Mouse (Mus musculus): ENCODE measurements around the gene Kat2a.

Gene Kat2a

DNA sequence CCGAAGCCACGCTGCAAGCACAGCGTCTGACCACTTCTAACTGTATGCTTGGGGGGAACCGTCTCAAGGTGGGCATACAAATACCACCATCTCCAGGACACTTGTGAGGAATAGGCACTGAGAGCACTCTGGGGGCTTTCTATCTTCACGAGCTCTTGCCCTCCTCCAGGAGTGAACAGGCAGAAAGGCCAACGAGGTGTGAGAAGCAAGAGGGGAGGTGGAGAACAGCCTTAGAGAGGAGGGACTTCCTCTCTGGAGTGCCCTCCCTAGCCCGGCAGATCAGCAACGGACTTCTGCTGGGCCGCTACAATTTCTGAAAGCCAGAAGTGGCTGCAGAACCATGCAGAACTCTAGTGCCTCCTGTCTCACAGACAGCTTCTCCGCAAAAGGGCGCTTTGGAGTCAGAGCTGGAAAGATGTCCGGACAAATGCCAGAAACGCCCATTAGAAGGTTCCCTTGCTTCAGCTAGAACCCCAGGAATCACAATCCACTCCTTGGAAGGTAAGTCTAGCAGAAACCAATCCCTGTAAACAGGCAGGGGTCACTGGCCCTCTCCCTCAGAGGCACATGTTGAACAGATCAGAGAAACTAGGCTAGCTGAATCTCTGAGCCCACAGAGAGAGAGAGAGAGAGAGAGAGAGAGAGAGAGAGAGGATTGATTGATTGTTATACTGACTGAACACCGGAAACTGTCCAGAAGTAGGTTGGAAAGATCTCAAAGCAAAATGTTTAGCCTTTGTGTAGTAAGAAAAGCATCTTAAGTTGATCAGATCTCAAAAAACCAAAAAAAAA, 23.9 kb upstream of the Kat2a start:
- DNase-seq (ENCODE audit: low spot score), result no peak

DNA sequence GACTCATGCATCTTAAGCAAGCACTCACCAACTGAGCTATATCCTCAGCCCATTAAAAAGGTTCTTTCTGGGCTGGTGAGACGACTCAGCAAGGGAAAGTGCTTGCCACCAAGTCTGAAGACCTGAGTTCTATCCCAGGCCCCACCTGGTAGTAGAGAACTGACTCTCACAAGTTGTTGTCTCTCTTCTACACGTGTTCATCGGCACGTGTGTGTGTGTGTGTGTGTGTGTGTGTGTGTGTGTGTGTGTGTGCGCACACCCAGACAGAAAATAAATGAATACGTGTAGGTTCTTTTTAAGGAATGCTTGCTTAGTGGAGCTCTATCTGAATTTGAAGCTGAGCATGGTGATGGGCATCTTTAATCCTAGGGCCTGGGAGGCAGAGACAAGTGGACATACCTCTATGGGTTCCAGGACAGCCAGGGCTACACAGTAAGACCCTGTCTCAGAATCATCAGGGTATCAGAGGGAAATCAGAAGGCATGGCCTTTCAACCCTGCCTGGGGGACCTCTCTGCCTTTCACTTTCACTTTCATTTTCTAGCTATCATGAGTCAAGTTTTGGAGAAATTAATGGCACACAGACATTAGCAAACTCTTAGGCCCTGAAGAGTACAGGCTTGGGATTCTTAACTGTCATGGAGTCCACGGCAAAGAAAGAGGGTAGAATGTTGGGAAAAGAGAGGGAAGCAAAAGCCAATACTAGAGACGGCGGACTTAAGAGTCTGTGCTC, 23.0 kb upstream of the Kat2a start:
- DNase-seq (ENCODE audit: low spot score), result no peak

DNA sequence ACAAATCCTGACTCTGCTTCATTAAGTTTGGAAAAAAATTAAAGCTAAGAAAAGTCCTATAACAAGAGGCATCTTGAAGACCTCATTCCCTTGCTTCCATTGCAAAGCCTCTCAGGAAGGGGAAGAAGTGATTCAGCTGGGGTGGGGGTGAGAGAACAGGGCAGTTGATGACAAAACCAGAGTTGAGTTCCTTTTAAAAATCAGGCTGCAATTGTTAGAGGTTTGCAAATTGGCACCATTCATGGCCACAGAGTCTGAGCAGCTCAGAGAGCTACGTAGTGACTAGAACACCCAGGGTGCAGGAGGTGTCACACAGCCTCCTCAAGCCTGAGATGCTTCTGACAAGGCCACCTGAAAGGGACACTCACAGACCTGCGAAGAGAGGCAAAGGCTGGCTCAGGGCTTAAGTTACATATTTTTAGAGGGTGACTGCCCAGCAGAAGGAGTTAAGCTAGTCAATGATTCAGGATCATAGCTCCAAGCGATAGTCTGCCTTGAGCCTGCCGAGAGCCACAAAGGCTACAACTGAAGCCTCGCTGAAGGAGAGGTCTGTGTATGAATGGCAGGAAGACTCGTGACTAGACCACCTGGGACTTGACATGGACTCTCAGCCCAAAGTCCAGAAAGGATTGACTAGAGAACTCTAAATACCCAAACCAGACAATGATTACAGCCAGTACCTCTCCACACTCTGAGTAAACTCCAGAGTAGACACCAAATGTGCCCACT, 18.4 kb upstream of the Kat2a start:
- no peak for DNase-seq (ENCODE audit: low spot score)

DNA sequence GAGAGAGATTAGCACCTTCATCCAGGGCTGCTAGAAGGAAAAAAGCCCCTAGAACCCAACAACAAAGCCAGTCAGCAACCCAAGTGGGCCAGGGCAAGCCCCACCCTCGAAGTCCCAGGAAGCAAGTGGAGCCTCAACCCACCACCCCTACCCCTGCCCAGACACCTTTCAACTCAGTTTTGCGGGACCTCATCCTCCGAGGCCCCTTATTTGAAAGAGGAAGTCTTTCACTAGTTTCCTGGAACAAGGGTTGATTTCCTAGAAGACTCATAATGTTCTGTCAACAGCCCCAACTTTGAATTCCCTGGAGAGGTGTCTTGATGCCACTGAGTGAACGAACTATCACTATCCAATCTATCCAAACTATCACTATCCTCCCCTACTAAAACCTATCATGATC, 17.7 kb upstream of the Kat2a start:
- no peak for DNase-seq (ENCODE audit: low spot score)

DNA sequence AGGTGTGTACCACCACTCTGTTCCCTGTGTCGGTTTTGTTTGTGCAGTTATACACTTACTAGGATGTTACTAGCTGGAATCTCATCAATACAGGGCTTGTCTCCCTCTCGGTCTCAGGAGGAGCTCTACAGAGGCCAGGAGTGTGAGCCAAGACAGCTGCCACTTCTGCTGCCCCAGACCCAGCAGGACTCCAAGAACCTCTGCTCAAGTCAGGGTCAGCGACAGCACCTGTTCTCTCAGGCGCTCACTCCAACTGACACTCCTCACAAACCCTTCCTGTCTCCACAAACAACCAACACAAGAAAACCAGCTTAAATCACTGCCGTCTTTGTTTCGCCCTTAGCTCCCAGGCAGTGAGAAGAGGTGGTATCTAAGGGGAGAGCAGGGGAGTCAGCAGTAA, 16.3 kb upstream of the Kat2a start:
- no peak for DNase-seq (ENCODE audit: low spot score)

DNA sequence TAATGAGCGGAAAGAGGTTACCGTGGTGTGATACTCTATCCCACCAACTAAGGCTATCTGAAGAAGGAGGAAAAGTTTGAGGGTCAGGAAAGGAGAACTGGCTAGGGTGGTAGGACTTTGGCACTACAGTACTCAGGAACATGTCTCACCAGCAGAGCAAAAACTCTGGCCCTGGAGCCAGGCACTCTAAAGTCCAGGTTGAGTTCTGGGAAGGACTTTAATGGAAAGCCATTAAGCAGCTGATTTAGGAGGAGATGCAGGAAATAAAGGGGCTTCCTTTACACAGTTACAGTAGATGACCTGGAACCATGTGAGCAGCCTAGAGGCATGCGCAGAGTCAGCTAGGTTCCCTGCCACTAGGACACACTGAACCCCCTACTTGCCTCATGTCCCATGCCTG, 14.9 kb upstream of the Kat2a start:
- no peak for DNase-seq (ENCODE audit: low spot score)

DNA sequence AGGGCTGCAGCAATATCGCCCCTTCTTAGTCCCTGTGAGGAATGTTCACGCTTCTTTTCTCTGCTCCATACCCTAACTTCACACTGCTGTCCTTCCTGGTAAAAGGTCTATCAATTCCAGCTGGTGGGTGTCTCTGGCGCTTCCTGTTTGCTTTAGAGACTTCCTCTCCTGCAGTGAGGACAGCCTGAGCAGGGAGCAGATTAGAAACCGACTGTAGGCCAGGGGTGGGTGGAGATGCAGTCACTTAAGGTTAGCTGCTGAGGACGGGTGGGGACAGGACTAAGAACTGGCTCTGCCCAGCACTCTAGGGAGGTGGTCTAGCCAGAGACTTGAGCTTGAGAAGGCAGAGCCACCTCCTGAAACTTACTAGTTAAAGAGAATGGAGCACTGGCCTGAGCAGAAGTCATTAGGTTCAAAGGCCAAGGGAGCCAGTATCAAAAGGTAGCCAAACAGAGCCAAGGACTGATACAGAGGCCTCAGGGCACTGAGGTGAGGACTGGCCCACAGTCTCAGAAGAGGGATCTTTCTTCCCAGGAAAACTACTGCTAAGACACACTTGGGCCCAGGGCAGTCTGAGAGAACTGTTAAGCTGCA, 12.8 kb upstream of the Kat2a start:
- no peak for DNase-seq (ENCODE audit: low spot score)

DNA sequence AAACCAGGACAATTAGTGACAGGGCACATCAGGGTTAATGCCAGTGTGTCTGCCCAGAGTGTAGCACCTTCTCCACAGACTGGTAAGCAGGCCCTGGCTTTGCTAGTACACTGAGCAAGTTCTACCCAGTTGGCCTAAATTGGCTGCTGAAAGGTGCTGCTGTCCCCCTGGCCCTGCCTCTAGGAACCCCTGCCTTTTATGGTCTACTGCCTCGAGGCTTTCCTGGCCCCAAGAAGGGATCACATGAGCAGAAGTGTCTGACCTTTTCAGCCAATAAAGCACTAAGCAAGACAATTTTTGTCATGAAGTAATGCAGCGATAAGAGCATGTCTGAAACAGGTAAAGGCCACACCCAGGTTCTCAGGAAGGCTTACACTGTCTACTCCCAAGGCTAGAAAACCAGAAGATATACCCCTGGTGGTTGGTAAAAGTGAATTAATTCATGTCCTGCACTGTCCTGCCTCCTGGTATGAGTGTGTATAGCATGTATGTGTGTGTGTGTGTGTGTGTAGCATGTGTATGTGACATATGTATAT, 10.3 kb upstream of the Kat2a start:
- DNase-seq (ENCODE audit: low spot score), result no peak

DNA sequence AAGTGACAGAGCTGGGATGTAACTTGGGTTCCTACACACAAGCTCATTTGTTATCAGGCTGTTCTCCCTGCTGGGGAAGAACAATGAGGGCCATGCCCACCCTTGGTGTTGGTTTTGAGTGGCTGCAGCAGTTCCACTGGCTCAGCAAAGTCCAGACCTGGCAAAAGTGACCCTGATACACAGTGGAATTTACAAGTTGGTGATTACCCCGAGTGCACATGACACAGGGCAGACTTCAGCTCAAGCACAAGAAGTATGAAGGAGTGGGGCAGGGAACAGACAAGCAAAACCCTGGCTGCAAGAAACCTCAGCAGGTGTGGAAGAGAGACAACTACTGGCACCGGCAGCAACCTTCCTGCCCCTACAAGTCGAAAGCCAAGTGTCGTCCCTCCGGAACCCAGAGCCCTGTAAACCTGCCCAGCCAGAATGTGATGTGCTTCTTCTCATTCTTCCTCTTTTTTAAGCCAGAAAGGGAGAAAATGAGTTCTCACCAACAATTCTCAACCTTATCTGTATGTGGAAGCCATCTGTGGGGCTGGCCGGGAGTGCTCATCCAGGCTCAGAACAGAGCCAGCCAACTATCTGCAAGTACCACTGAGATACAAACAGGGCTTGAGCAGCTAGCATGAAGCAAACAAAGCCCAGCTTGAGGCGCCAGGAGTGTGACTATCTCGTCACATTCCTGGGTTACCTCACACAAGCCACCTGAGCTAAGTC, 9.7 kb upstream of the Kat2a start:
- no peak for DNase-seq (ENCODE audit: low spot score)

DNA sequence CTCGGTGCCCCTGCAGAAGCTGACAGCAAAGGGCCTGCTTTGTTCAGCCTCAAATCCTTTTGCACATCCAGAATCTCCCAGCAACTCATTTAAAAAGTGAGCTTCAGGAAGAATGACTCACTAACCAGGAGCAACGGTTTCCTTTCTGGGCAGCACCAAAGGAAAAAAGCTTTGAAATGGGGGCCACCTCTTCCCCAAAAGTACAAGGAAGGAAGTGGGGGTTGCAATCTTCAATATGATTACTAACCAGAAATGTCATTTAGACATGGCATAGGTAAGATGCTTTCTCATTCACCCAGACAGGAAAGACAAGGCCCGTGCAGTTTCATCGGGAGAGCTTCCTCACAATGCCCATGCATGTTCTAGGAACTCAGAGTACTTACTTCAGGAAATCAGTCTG, 9.0 kb upstream of the Kat2a start:
- DNase-seq (ENCODE audit: low spot score), result no peak

DNA sequence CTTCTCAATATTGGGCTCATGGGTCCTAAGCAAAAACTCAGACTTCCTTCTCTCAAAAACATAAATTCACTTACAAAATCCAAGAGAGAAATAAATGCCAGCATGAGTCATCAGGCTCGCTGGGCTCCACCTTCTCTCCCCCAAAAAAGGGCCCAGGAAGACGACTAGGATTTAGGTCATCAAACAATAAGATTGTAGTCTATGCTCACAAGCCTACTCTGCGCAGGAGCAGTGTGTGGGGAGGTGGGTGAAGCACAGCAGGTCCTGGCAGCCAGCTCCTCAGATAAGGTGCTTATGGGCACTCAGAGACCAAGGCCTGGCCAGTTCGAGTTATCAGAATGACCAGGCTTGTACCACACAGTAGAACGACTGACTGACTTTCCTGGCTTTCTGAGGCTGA, 8.1 kb upstream of the Kat2a start:
- no peak for DNase-seq (ENCODE audit: low spot score)

DNA sequence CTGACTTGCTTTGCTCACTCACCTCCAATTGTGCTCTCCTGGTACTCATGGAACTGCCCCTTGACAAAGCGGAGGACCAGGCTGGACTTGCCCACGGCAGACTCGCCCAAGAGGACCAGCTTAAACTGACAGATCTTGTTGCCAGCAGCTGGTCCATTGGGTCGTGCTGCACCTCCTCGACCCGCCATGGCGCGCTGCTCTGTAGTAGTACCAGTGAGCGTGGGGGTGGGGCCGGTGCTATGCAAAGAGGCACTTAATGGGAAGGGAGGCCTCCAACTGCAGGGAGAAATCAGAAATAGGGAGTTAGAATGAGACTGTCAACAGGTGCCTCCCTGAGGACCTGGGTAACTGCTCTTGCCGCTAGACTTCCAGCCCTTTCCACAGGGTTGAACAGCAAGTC, 7.6 kb upstream of the Kat2a start:
- no peak for DNase-seq (ENCODE audit: low spot score)

DNA sequence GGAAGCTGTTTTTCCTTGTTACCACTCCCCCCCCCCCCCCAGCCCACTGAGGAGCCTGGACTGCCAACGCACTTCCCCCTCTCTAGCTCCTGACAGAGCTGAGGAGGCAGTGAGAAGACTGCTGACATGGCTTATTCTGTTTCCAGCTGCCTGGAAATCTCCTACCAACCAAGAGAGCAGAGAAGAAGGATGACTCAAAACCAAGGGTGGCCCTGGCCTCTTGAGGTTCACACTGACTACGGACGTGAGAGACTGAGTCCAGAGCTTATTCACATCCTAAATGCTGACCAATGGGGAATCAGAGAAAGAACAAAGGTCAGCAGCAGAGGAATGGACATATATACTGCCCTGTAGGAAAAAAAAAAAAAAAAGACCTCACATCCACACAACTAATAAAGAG, 7.0 kb upstream of the Kat2a start:
- no peak for DNase-seq (ENCODE audit: low spot score)

DNA sequence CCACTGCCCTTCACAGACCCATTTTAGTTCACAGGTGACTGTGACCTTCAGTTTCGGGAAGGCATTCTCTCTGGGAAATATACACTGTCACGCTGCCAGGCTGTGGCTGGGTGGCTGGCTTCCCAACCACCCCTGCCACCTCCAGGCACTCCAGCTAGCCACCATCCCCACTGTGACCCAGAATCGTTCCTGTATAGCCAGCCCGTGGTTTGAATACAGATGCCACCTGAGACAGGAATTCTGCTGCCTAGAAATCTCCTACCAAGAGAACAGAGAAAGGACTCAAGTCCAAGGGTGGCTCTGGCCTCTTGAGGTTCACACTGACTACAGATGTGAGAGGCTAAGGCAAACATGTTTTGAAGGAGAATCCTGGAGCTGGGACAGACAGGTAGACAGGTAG, 6.6 kb upstream of the Kat2a start:
- no peak for DNase-seq (ENCODE audit: low spot score)

DNA sequence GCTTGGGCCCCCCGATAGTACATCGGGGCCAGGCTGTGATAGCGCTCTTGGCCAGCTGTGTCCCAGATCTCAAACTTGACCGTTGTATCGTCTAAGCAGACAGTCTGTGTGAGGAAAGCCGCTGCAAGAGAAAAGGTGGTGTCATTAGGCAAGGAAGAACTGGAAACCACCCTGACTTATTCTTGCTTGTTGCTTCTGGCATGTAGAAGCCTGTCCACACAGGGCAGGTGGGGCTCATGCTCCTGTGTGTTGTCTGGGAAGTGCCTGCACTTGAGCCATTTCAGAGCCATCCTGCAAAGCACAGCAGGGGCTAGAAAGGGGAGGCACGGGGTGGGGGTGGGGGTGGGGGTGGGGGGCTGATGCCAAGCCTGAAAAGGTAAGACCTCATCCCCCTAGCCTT, 6.2 kb upstream of the Kat2a start:
- DNase-seq (ENCODE audit: low spot score), result no peak

DNA sequence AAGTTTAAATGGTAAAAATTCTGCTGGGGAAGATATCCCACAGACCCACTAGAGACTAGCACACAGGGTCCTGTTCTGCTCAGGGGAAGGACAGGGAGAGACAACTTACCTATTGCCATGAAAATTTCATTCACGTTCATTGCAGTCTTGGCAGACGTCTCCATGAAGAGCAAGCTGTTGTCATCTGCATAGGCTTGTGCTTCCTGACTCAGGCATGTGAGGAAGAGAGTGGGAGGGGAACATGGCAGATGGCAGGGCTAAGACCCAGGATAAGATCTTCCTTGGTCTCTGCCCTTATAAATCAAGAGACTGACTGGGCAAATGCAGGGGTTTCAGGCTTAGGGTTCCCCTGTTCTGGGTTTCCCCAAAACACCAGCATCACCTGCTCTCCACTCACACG, 4.4 kb upstream of the Kat2a start:
- no peak for DNase-seq (ENCODE audit: low spot score)

DNA sequence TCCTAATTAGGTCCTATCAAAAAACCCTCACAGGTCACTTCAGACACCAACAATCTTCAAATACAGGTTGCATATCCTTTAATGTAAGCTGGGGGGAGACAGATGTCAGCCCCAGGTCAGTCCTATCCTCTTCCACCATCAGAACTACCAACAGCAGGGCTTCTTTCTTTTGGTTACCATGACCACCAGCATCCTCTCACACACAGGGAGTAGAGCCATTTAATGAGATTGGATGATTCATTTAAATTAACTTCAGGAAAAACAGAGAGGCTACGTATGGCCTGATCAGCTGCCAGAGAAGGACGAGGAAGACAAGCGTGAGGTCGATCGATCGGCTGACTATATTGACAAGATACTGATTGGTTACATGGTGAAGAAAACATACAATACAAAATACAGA, 2.7 kb upstream of the Kat2a start:
- DNase-seq (ENCODE audit: low spot score), result no peak

DNA sequence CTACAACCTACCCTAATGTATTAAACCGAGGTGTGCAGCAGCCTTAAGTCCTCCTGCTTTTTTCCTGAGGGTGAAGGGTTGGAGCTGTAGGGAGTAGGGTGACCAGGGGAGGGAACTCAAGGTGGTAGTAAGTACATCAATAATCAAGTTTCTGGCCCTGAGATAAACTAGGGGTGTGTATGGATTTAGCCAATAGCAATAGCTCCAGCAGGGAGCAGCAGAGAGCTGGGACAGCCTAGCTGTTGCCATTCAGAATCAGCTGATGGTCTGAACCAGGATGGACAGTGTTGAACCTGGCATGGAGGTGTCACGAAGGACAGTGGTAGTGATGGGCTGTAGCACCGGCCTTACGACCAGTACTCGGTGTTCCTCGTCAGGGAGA, 2.3 kb upstream of the Kat2a start:
- DNase-seq (ENCODE audit: low spot score), result peak; percentile 70

DNA sequence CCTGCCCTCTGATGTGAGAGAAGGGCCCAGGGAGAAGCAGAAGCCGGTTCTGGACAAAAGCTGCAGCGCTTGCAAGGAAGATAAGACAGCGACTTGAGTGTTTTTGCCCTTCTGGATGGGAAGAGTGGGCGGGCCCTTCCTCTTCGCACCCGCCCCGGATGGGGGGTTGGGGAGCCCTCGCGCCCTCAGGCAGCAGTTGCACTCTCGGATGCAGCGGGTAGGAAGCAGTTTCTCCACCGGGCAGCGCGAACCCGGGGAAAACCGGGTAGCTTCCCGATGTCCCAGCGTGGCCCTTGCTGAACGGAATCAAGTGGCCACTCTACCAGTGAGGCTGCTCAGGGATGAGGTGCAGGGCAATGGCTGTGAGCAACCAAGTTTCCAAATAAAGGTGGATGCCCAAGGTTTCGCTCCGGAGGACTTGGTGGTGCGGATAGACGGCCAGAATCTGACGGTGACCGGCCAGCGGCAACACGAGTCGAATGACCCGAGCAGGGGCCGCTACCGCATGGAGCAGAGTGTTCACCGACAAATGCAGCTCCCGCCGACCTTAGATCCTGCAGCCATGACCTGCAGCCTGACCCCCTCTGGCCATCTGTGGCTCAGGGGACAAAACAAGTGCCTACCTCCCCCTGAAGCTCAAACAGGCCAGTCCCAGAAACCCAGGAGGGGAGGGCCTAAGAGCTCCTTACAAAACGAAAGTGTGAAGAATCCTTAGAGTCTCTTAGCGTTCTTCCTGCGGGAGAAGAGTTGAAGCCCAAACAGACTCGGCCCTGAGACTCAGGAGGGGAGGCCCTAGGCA, 1.7 kb upstream of the Kat2a start, which contains the start of gene Hspb9:
Gene Hspb9, plus strand, starts transcription at position 116 of the 799 bp plus-strand sequence.
- DNase-seq (ENCODE audit: low spot score), result peak; percentile 60

DNA sequence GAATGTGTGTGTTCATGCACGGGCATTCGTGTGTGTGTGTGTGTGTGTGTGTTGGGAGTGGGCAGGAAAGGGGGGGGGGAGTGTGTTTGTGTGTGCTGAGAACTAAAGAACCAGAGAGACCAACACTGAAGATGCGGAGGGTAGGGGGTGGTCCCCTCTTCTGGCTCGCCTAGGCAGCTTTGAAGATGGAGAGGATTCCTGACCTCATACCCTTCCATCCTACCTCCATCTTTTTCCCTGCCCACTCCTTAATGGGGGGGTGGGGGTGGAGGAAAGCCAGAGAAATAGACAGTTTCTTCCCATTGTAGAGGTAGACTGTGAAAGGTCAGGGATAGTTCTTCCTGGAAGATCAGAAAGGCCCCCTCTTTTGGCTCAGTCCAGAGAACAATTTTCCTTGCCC, 909 bp upstream of the Kat2a start:
- DNase-seq (ENCODE audit: low spot score), result no peak

DNA sequence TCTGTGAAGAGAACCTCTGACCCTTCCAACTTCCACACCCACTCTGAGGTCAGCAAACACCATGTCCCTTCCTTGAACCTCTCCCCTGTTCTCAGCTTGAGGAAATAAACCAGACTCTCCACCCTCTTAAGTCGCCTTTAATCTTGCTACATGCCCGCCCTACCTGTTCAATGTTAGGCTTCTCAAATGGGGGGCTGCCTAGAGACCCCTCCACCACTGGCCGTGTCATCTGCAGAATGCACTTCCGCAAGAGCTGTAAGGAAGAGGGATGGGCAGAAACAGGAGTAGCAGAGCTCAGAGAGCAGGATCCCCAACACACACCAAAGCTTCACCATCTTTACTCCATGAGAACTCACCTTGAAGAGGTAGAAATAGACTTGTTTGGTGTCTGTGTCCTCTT, 1.3 kb downstream of the Kat2a start:
- no peak for DNase-seq (ENCODE audit: low spot score)

All from spleen, adult 12 weeks (tissue).